Mouse (Mus musculus) telencephalon, adult 2 months (tissue): Measurements from ENCODE around the gene Safb2.
A peak's percentile ranks its signal among the peaks of the same experiment; 100 is the strongest.

Source experiments
- DNase-seq: peaks from one replicate; pipeline ENCODE4 v3.0.0-alpha.2; 2011; ENCODE audit warnings: low read depth, low spot score

Gene Safb2

GRCm38 (mm10) chr17:56609452-56610171 lies 25.2 kb upstream of the Safb2 start, which contains the start of gene 2410015M20Rik:
2410015M20Rik (minus strand) TSS chr17:56609771.
- DNase-seq: peak; percentile 99

GRCm38 (mm10) chr17:56608699-56609098 lies 24.3 kb upstream of the Safb2 start:
- no peak for DNase-seq

GRCm38 (mm10) chr17:56607521-56608062 lies 23.2 kb upstream of the Safb2 start:
- no peak for DNase-seq

- no peak for DNase-seq
Observed at GRCm38 (mm10) chr17:56605431-56605830, 21.0 kb upstream of the Safb2 start.

- DNase-seq: no peak
Observed at GRCm38 (mm10) chr17:56604422-56604821, 20.0 kb upstream of the Safb2 start.

- DNase-seq: no peak
Observed at GRCm38 (mm10) chr17:56604070-56604380, 19.6 kb upstream of the Safb2 start.

- DNase-seq: no peak
Observed at GRCm38 (mm10) chr17:56603186-56604069, 19.0 kb upstream of the Safb2 start.

GRCm38 (mm10) chr17:56593527-56594271 lies 9.3 kb upstream of the Safb2 start:
- DNase-seq: no peak

- no peak for DNase-seq
Observed at GRCm38 (mm10) chr17:56592553-56592952, 8.2 kb upstream of the Safb2 start.

GRCm38 (mm10) chr17:56588921-56589320 lies 4.5 kb upstream of the Safb2 start:
- no peak for DNase-seq

- no peak for DNase-seq
Observed at GRCm38 (mm10) chr17:56587773-56588172, 3.4 kb upstream of the Safb2 start.

- DNase-seq: peak; percentile 16
Observed at GRCm38 (mm10) chr17:56585171-56585821, 911 bp upstream of the Safb2 start.

- no peak for DNase-seq
Observed at GRCm38 (mm10) chr17:56583611-56584256, 651 bp downstream of the Safb2 start.

- DNase-seq: no peak
Observed at GRCm38 (mm10) chr17:56583071-56583470, 1.3 kb downstream of the Safb2 start.

GRCm38 (mm10) chr17:56572939-56573338 lies 11.4 kb downstream of the Safb2 start:
- DNase-seq: no peak

GRCm38 (mm10) chr17:56572154-56572553 lies 12.2 kb downstream of the Safb2 start:
- no peak for DNase-seq

- no peak for DNase-seq
Observed at GRCm38 (mm10) chr17:56570287-56570686, 14.1 kb downstream of the Safb2 start.

- DNase-seq: no peak
Observed at GRCm38 (mm10) chr17:56567370-56567769, 17.0 kb downstream of the Safb2 start.

- no peak for DNase-seq
Observed at GRCm38 (mm10) chr17:56566918-56567317, 17.5 kb downstream of the Safb2 start.

- no peak for DNase-seq
Observed at GRCm38 (mm10) chr17:56566293-56566692, 18.1 kb downstream of the Safb2 start.

GRCm38 (mm10) chr17:56561866-56562265 lies 22.5 kb downstream of the Safb2 start:
- no peak for DNase-seq
